Mouse (Mus musculus) urinary bladder, postnatal 4 days (tissue): ENCODE results near the gene Nudc.
A peak's percentile ranks its signal among the peaks of the same experiment; 100 is the strongest.
"Not testable (repeated sequence)": the region's sequence is repeated elsewhere in the genome, so short reads cannot be mapped to it uniquely, and the experiment has no call there.

Source experiments
- DNase-seq, 2 experiments: peaks; one replicate each; pipeline ENCODE4 v3.0.0; 2021 to 2022; ENCODE audit warnings: low spot score in 2 of 2

The Nudc gene

GRCm38 (mm10) chr4:133536652-133537051, 9.1 kb downstream of the Nudc start:
- no peak for DNase-seq

- no peak for DNase-seq
These were observed 9.7 kb downstream of the Nudc start for GRCm38 (mm10) chr4:133536081-133536480.

GRCm38 (mm10) chr4:133532777-133533176, 13.0 kb downstream of the Nudc start:
- no peak for DNase-seq

- no peak for DNase-seq
These were observed 18.0 kb downstream of the Nudc start for GRCm38 (mm10) chr4:133527788-133528187.

DNA sequence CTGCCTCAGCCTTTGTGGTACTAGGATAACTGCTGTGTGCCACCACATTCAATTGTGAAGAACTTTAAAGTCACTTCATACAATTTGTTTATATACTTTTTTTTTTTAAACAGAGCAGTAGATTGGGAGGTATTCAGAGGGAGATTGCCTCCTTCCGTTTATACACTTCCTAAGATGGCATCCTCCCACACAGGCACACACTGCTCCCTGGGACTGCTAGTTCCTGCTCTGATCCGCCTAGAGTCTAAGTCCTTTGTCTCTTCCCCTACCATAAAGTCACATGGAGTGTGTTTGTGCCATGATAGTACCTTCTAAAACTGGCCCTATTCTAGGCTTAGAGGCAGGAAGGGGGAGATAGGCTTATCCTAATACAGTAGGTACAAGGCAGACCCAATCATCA, 24.3 kb downstream of the Nudc start:
- DNase-seq, result no peak

DNA sequence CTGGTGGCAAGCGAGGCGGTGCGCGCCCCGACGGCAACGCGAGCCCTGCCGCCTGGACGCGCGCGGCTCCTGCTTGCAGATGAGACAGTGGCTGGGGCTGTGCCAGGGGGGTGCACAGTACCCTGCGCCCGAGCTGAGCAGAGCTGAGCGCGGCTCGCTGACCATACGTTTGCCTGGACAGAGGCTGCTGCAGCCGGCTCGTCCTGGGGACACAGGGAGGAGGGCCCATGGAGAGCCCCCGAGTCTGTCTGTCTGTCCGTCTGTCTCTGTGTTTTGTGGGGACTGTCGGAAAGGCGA, 26.5 kb downstream of the Nudc start:
- DNase-seq, result no peak

GRCm38 (mm10) chr4:133518601-133519368, 27.0 kb downstream of the Nudc start, which contains the start of gene Kdf1:
TSS of gene Kdf1 (plus strand) at chr4:133518963.
- peak; percentile 54 to 71 for DNase-seq

- peak in 1 of 2 experiments; percentile 57 for DNase-seq
These were observed 32.8 kb downstream of the Nudc start for GRCm38 (mm10) chr4:133512972-133513371.

GRCm38 (mm10) chr4:133512511-133512910, 33.3 kb downstream of the Nudc start:
- DNase-seq, result not testable (repeated sequence)

DNA sequence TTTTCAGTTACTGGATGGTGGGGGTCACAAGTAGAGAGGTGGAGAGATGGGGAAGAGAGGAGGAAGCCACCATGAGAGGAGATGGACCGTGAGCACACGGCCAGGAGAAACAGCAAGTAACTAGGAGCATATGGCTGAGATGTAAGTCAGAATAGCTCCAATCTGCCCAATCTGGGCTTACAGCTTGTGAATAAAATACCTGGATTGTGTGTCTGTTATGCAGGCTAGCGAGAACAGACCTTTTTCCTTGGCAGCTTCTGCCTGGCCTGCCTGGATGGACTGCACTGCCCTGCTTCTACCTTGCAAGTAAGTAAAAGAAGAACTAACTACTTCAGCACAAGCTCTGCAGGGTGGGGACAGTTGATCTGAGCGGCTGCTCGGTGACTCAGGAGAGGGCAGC, 34.7 kb downstream of the Nudc start:
- no peak for DNase-seq

GRCm38 (mm10) chr4:133508990-133509389, 36.8 kb downstream of the Nudc start:
- no peak for DNase-seq

DNA sequence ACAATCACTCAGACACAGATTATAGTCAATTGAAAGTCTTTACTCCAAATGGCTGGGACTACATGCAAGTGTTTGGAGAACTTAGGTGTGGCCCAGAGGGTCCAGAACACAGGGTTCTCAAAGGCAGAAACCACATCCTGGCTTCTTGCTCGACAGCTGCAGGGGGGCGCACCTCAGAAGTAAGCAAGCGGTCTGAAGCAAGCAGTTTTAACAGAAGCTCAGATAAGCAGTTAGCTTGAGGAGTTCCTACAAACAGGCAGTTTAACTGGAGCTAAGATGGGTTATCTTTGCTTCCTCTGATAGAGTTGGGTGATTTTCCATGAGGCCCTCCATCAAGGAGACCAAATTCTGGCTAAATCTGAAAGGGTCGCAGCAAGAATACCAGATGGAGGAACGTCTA, 39.2 kb downstream of the Nudc start:
- DNase-seq, result no peak

GRCm38 (mm10) chr4:133504755-133505485, 40.9 kb downstream of the Nudc start:
- no peak for DNase-seq

DNA sequence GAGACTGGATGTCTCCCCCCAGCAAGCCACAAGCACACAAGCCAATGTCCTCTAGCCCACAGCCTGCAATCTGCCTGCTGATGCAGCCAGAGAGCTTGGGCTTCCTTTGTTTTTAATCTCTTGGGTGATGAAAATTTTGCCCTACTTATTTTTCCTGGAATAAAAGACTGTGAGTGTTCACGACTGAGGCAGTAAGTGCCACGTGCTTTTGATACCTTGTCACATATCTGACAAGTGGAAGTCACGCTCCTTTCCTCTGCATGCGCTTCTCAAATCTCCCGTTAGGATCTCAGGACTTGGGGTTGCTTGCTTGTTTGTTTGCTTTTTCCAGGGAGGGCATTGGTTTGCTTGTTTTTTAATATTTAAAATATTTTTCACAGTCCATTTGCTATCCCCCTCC, 41.5 kb downstream of the Nudc start:
- DNase-seq, result no peak

GRCm38 (mm10) chr4:133501514-133501913, 44.3 kb downstream of the Nudc start:
- no peak for DNase-seq

DNA sequence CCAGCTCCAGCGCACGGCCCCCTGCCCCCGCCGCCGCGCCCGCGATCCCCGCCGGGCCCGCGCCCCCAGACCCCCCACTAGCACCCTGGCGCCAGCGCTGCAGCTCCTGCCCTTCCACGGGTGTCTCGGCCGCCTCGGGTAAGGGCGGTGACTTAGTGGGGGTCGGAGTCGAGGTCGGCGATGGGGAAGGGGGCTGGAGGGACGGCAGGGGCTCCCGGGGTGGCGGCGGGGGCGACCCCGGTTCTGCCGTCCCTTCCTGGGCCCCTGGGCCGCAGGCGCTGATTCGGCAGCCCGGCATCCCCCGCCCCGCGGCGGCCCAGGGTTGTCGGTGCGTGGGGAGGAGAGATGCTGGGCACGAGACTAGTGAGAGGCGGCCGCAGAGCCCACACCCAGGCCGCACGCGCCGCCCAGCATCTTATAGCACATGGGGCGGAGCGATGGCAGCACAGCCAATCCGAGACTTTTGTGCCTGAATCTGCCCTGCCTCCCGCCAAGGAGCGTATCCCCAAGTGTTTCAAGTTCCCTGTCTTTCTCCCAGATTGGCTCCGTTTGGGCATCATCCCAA, 47.6 kb downstream of the Nudc start, which contains the start of gene Trnp1:
TSS of gene Trnp1 (minus strand) at position 391 of the 565 bp plus-strand sequence.
- DNase-seq, result peak; percentile 79 to 85

- DNase-seq, result no peak
These were observed 48.2 kb downstream of the Nudc start for GRCm38 (mm10) chr4:133497461-133498159.

DNA sequence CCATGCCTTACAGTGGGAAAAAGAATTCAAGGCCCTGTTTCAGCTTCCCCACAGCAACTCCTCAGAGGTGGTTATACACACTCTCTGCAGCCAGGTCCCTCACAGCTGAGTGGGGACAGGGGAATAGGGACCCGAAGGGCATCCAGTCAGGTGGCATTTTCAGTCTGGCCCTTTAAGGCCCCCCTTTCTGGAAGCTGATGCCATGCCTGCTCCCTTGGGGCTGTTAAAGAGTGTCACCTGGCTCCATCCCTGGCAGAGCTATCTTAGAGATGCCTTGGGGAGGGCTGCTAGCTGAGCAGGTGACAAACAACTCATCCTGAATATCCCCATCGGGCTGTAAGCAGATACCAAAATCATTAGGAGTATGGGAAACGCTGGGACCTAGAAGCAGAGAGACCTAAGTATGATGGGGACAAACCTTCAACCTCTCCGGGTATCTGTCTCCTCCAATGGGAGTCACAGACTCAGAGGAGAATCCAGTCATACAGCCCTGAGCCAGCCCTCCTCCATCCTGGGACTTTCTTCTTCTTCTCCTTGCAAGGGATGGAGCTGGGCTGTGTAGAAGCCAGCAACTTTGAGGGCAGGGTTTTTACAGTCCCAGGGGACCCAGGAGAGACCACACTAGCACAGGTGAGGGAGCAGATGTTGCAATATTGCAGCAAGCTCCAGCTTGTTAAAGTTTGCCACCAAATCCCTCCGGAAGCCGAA, 48.9 kb downstream of the Nudc start:
- DNase-seq, result no peak

GRCm38 (mm10) chr4:133495711-133496110, 50.1 kb downstream of the Nudc start:
- no peak for DNase-seq

- DNase-seq, result no peak
These were observed 50.9 kb downstream of the Nudc start for GRCm38 (mm10) chr4:133494867-133495266.

- DNase-seq, result peak; percentile 78 to 93
These were observed 51.4 kb downstream of the Nudc start for GRCm38 (mm10) chr4:133494432-133494831.

DNA sequence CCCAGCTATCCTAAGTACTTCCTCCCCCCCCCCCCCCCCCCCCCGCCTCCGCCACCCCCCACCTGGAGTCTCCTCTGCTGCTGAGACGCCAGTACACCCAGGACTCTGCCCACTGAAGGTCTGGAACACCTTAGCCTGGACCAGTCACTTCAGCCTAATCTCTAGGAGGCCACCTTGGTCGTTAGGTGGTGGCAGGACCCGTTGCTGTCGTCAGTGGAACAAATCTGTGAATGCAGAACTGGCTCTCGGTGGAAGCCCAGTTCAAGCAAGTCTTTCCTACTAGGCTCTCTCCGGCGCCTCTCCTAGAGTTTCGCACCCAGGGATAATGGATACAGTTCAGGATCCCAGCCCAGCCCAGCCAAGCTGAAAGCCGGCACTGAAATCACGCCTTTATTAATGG, 51.9 kb downstream of the Nudc start:
- no peak for DNase-seq
